Mouse (Mus musculus) 3134 (cell line): Measurements from ENCODE around the gene Gtpbp3.

Source experiments
- DNase-seq: peaks from one replicate; pipeline ENCODE4 v3.0.0-alpha.2; 2011; ENCODE audit warnings: low spot score; ENCODE audit not compliant: insufficient read length; ENCODE audit errors: extremely low read depth

The Gtpbp3 gene

DNA sequence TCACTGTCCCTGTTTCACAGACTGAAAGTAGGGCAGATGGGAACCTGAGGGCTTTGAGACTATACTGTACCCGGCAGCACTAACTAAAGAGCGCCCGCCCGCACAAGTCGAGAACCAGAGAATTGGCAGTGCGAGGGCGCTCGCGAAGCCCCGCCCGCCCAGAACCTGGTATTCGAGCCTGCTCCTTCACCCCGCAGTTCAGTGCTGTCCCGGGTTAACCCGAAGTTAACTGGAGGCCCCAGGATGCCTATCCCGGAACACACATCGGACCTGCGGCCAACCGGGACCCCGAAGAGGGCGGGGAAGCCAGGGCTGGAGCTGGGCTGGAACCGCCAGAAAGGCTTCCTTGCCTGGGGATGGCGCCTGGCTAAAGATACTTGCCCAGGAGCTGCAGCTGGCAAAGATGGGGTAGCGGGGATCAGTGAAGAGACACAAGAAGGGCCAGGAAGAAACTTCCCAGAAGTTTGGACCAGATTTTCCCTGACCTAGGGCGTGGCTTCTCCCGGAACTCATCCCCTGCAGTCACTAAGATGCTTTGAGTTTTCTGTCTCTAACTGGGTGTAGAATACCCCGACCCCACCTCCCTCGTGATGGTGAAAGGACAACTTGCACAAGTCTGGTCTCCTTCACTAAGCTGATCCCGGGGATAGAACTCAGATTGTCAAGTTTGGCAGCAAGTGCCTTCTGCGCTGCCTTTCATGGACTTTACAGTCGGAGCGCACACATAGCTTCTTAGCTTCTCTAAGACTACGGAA is at the start of gene Gtpbp3:
Gene Gtpbp3 (plus strand): TSS at position 413 of the 755 bp plus-strand sequence.
- DNase-seq = peak; percentile 83

- DNase-seq = no peak
Observed at GRCm38 (mm10) chr8:71441404-71441803, 46.5 kb upstream of the Gtpbp3 start.

DNA sequence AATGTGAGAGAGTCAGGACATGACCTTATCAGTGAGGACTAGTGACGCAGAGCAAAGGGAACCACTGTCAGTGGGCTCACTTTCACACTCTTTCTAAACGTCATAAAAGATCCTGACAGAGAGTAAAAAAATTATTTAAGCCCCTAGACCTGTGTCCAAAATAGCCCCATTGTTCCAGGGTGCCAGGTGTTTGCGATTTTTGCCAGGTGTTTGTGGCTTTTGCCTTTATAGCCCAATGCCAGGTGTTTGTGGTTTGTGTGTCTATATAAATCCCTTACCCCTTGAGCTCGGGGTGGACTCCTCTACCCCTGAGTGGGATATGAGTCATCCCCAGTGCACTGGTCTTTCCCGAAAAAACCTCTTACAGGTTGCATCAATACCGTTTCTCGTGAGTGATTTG is 42.8 kb upstream of the Gtpbp3 start:
- no peak for DNase-seq

- no peak for DNase-seq
Observed at GRCm38 (mm10) chr8:71451337-71451736, 36.6 kb upstream of the Gtpbp3 start.

DNA sequence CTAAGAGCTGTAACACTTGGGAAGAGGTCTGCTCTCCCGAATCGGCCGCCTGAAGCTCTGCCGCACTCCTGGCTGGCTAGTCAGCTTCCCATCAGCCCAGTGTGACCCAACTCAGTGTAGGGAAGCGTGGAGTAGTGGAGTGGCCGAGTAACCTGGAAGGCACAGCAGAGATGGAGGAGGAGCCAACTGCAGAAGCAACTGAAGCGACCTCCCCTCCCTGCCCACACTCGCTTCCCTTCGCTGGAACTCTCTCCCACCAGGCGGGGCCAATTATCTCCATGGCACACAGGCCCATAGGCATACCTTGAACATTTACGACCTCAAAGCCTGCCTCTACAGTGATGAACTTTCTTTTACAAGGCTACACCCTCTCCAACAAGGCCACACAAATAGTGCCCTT is 36.1 kb upstream of the Gtpbp3 start:
- DNase-seq = no peak

DNA sequence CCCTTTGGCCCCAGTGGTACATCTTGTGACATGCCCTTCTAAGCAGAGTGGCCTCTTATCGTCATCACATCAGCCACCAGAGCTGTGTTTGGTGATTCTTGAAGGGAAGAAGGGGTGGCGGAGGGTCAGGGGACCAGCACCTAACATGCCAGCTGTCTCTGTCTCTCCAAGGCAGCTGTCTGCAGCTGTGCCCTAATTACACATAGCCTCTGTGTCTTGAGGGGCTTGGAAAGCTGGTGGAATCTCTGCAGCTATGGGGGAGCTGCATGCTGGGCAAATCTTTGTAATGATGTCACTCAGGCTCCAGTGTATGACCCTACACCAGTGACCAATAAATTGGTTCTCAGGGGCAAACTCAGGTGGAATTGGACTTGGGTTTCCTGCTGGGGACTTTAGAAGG is 35.2 kb upstream of the Gtpbp3 start:
- no peak for DNase-seq

DNA sequence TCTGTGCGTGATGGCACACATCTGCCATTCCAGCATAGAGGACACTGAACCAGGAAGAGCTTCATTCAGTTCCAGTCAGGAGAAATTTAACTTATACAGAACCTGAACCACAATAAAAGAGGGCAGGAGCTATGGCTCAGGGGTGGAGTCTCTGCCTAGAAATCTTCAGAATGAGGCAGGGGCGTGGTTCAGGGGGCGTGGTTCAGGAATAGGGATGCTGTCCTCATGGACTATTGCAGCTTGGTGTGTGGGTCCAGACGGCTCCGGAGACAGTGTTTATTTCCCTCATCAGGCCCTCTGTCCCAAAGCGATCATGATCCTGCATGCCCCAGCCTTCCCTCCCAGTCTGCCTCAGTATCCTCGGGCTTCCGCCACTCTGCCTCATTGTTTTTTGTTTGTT is 33.2 kb upstream of the Gtpbp3 start:
- no peak for DNase-seq

DNA sequence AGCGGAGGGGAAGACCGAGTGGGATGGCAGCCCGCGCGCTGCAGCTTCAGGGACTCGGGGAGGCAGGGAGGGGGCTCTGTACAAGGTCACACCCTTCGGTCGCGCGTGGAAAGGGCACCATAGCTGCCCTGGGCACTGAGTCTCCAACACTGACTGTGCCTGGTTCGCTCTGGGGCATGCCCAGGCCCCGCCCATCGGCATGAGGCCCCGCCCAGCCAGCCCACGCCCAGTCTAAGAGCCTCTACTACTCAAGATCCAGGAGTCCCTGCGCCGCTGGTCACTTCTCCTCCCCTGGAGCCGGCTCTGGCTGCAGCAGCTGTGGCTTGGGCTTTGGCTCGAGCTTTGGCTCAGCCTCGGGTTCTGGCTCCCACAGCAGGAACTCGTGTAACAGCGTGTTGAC is 31.0 kb upstream of the Gtpbp3 start:
- DNase-seq = peak; percentile 89

DNA sequence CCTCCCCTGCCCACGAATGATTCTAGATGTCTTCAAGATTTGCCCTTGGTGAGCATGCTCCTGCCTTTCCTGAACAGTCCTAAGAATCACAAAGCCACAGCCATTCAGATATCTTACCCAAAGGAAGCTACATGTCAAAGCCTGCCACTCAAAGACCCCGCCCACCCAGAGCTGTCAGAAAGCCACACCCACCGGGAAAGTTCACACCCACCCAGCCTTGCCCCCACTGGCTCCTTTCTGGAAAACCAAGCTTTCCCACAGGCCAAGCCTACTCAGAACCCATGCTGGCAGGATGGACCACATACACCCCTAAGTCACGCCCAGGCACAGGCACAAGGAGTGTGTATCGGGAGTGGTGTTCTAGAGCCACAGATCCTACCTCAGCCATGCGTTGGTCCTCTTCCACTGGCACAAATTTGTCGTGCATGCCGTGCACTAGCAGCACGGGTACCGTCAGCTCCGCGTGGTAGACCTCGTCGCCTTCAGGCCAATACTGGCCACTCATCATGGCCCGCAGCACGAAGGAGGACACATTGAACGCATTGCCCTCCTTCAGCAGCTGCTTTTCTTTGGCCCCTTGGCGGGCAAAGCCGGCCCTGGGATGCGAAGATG is 30.1 kb upstream of the Gtpbp3 start:
- DNase-seq = peak; percentile 55

- no peak for DNase-seq
Observed at GRCm38 (mm10) chr8:71460716-71461115, 27.2 kb upstream of the Gtpbp3 start.

- no peak for DNase-seq
Observed at GRCm38 (mm10) chr8:71461152-71461840, 26.6 kb upstream of the Gtpbp3 start.

- DNase-seq = no peak
Observed at GRCm38 (mm10) chr8:71462191-71462590, 25.7 kb upstream of the Gtpbp3 start.

GRCm38 (mm10) chr8:71462786-71463185 is 25.1 kb upstream of the Gtpbp3 start:
- DNase-seq = no peak

- peak; percentile 98 for DNase-seq
Observed at GRCm38 (mm10) chr8:71463188-71464033, 24.5 kb upstream of the Gtpbp3 start, which contains the start of gene Abhd8. Gene Abhd8 (minus strand): TSS chr8:71463655.

DNA sequence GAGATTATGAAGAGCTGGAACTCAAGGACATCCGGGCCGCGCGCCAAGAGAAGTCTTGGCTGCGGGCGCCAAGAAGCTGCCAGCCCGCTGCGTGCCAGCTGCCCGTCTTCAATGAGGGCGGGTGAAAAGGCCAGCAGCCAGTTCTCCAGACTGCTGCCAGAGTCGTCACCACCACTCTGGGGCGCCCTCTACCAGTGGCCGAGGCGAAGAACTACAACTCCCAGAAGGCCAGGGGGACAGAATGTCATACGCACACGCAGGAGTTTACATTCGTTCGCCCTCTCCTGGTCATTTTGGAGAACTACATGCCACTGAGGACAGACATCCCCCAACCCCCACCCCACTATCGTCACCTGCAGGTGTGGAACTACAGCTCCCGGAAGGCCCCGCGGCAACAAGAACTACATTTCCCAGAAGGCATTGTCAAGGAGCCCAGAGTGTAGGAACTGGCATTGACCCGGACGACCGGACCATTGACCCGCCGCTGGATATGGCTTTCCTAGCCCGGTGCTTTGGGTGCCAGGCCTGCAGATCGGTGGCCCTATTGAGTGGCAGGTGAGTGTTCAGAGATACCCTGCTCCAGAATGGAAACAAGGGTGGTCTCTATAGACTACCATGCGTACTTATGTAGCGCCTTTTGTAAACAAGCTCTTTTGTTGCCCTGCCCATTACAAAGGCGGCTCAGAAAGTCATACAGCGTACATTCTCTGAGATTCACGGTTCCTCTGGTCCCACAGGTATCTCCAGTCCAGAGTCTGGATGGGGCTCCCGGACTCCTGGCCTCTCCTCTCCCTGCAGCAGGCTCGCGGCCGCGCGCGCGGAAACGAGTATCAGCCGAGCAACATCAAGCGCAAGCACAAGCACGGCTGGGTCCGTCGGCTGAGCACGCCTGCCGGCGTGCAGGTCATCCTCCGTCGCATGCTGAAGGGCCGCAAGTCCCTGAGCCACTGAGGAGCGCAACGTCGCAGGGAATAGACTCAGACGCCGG is 23.1 kb upstream of the Gtpbp3 start, which contains the start of gene Mrpl34:
Gene Mrpl34 (plus strand): TSS at position 447 of the 988 bp plus-strand sequence.
- peak; percentile 99 for DNase-seq

GRCm38 (mm10) chr8:71465733-71466132 is 22.2 kb upstream of the Gtpbp3 start:
- DNase-seq = no peak

- no peak for DNase-seq
Observed at GRCm38 (mm10) chr8:71466198-71466597, 21.7 kb upstream of the Gtpbp3 start.

DNA sequence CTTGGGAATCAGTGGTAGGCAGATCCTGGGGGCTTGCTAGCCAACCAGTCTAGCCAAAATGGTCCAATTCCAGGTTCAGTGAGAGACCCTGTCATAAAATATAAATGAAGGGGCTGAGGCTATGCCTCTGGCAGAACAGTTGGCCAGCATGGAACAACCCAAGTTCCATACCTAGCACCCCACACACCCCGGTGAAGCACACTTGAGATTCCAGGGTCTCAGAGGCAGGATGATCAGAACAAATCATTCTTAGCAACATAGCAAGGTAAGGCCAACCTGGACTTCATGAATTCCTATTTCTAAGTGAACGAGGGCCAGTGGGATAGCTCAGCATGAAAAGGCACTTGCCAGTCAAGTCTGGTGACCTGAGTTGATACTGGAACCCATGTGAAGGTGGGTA is 20.7 kb upstream of the Gtpbp3 start:
- no peak for DNase-seq

DNA sequence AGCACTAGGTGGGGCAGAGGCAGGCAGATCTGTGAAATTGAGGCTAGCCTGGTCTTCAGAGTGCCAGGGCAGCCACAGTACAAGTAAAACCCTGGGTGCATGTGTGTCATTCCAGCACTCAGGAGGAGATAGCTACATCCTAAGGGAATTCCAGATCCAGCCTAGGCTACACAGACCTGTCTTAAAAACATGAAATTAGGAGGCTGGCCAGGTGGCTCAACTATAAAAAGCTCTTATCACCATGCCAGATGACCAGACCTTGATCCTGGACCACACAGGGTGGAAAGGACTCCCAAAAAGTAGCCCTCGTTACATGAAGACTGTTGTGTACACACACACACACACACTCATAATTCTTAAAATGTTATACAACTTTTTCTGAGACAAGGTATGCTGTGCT is 19.9 kb upstream of the Gtpbp3 start:
- DNase-seq = no peak

- peak; percentile 98 for DNase-seq
Observed at GRCm38 (mm10) chr8:71468916-71469315, 19.0 kb upstream of the Gtpbp3 start, which contains the start of gene Dda1. Gene Dda1 (plus strand): TSS chr8:71469199.
